Mouse (Mus musculus): ENCODE results near the gene Alkbh2. TPM values are rescaled to one million over a fixed set of nuclear protein-coding genes. Genes with fewer than 3 reads are reported as not detected.

Alkbh2 gene
- polyA plus RNA-seq (2012; fragmentation: generic; extraction: Trizol): 5.7 TPM

DNA sequence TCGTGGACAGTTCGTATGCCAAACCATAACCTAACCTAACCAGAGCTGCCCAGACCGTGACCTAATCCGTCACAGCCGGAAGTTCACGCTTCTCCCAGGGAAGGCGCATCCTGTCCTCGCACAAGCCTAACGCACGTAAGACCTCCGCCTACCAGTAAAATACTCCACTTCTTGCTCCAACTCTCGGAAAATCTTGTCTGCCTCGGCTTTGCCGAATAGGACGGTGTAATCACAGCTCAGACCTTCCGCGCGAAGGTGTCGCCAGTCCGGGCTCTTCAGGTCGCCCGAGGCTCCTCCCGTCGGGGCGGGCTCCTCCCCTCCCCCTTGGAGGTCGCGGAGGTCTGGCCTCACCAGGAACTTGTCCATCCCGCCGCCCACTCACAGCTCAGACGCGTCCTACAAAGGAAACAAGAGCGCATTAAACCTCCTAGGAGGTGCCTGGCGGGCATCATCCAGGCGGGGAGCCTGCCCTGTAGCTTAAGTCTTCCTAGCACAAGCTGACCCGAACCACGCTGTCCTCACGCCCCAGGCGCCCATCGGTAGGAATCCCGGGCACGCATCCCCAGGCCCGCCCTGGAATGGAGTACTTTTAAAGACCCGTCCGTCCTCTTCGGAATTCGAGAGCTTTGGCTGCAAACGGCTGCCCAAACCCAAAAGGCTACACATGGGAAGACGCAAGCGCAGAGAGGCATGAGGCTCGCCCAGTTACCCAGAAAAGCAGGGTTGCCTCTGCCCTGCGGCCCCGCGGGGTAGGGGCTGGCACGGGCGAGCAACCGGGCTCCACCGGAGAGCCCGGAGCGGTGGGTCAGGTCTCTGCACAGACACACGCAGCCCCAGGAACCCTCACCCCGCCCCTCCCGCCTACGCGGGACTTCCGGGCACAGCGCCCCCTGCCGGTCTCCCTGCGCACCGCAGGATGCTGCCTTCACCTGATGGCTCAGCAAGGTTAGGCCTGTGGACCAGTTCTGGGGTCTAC, at the start of gene Alkbh2:
Gene Alkbh2, minus strand, starts transcription at position 845 of the 976 bp plus-strand sequence.
- Histone ChIP-seq H3K27me3 (ENCODE audit: control insufficient read depth, insufficient read depth, insufficient read length) (no peaks in the 10 kb centered on the region), H3K79me2 (ENCODE audit: control insufficient read depth, insufficient read depth) (no peaks in the 10 kb centered on the region), H3K36me3 (ENCODE audit: control insufficient read depth, insufficient read depth) (no peaks in the 10 kb centered on the region), H3K4me2 (ENCODE audit: low read depth) (peak within 1 kb of the TSS; percentile 89), H3ac (ENCODE audit: control insufficient read depth, insufficient read length) (peak within 1 kb of the TSS; percentile 6), H3K4me3 (peak within 1 kb of the TSS; percentile 28)
- TF ChIP-seq CEBPB (IDR thresholded peaks at IDR 0.05; ENCODE audit: insufficient read depth, poor library complexity, severe bottlenecking) (no peak), REST (IDR thresholded peaks at IDR 0.05; ENCODE audit: insufficient read depth, insufficient read length) (no peak), USF1 (IDR thresholded peaks at IDR 0.05; ENCODE audit: low read depth) (no peak), POLR2AphosphoS2 (IDR thresholded peaks at IDR 0.05; ENCODE audit: insufficient read length, low read depth) (no peak), TCF12 (IDR thresholded peaks at IDR 0.05; ENCODE audit: insufficient read depth, poor library complexity, severe bottlenecking) (no peak)

DNA sequence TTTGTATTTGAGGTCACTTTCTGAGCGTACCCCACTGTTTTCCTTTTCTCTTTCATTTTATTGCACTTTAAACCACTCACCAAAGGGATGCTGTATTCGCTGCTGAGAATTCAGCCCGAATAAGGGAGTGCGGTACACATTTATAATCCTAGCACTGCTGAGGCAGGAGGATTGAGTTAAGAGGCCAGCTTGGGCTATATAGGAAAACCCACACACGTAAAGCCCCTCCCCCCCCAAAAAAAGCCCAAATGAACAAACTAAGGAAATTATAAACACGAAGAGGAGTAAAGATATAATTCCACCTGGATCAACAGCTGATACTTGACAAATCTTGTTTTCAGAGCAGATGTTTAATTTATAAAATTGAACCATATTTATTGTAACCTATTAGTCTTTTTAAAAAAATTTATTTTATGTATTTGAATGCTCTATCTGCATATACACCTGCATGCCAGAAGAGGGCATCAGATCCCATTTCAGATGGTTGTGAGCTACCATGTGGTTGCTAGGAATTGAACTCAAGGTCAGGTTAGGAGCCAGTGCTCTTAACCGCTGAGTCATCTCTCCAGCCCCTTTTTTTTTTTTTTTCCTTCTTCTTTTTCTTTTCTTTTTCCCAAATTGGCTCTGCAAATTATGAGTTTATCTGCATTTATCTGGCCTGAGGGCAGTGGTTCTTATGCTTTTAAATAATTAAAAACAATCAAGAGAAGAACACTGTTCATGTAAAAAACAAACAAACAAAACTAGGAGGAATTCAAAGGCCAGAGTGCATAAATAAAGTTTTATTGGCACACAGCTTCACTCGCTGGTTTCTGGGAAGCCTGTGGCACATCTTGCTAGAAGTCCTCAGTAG, 48.8 kb upstream of the Alkbh2 start:
- Histone ChIP-seq H3ac (ENCODE audit: control insufficient read depth, insufficient read length) (peak overlapping the region; percentile 45), H3K4me2 (ENCODE audit: low read depth) (peak overlapping the region; percentile 95), H3K36me3 (ENCODE audit: control insufficient read depth, insufficient read depth) (no peaks in the 10 kb centered on the region), H3K4me3 (peak overlapping the region; percentile 29), H3K79me2 (ENCODE audit: control insufficient read depth, insufficient read depth) (no peaks in the 10 kb centered on the region), H3K27me3 (ENCODE audit: control insufficient read depth, insufficient read depth, insufficient read length) (no peaks in the 10 kb centered on the region)
- TF ChIP-seq TCF12 (IDR thresholded peaks at IDR 0.05; ENCODE audit: insufficient read depth, poor library complexity, severe bottlenecking) (no peak), USF1 (IDR thresholded peaks at IDR 0.05; ENCODE audit: low read depth) (no peak), TCF3 (IDR thresholded peaks at IDR 0.05; ENCODE audit: insufficient read length, low read depth) (no peak), POLR2A (IDR thresholded peaks at IDR 0.05; ENCODE audit: insufficient read length, low read depth) (no peak), SRF (IDR thresholded peaks at IDR 0.05; ENCODE audit: control insufficient read depth, insufficient read length, low read depth) (no peak), REST (IDR thresholded peaks at IDR 0.05; ENCODE audit: insufficient read depth, insufficient read length) (no peak), POLR2AphosphoS2 (IDR thresholded peaks at IDR 0.05; ENCODE audit: insufficient read length, low read depth) (no peak), MYOD1 (IDR thresholded peaks at IDR 0.05; ENCODE audit: control insufficient read depth in 1 of 3, insufficient read length in 2 of 3, low read depth in 2 of 3) (no peak), CEBPB (IDR thresholded peaks at IDR 0.05; ENCODE audit: insufficient read depth, poor library complexity, severe bottlenecking) (no peak)

DNA sequence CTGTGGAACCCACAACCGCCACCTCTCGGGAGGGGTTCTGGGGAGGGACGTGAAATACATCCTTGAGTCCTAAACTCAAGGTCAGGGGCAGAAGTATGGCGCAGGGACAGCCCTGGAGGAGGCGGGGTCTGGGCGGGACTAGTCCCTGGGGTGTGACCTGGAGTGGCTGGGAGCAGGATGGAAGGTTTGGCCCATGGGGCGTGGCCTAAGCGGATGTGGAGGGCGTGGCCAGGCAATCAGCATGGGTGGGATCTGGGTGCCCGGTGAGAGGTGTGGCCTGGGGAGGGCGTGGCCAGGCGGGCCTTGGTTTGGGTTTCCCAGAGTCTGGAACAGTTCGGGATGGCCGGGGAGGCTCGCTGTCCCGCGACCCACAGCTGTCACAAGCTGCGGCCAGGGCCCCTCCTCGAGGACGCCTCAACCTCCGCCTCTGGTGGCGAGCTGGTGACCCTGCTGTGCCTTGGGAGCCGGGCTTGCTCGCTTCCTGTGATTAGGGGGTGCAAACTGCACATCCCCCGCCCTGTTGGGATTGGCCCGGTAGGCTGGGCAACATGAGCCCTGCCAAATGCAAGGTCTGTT, 47.7 kb upstream of the Alkbh2 start:
- Histone ChIP-seq H3K4me2 (ENCODE audit: low read depth) (peak overlapping the region; percentile 95), H3K27me3 (ENCODE audit: control insufficient read depth, insufficient read depth, insufficient read length) (no peaks in the 10 kb centered on the region), H3K36me3 (ENCODE audit: control insufficient read depth, insufficient read depth) (no peaks in the 10 kb centered on the region), H3K4me3 (peak overlapping the region; percentile 29), H3K79me2 (ENCODE audit: control insufficient read depth, insufficient read depth) (no peaks in the 10 kb centered on the region), H3ac (ENCODE audit: control insufficient read depth, insufficient read length) (peak overlapping the region; percentile 45)
- TF ChIP-seq REST (IDR thresholded peaks at IDR 0.05; ENCODE audit: insufficient read depth, insufficient read length) (no peak), TCF12 (IDR thresholded peaks at IDR 0.05; ENCODE audit: insufficient read depth, poor library complexity, severe bottlenecking) (no peak), POLR2AphosphoS2 (IDR thresholded peaks at IDR 0.05; ENCODE audit: insufficient read length, low read depth) (peak; percentile 46), POLR2A (IDR thresholded peaks at IDR 0.05; ENCODE audit: insufficient read length, low read depth) (peak; percentile 85), MYOD1 (IDR thresholded peaks at IDR 0.05; ENCODE audit: control insufficient read depth in 1 of 3, insufficient read length in 2 of 3, low read depth in 2 of 3) (peak in 2 of 3 experiments; percentile 54 to 78), MAX (IDR thresholded peaks at IDR 0.05; ENCODE audit: low read depth) (no peak), CEBPB (IDR thresholded peaks at IDR 0.05; ENCODE audit: insufficient read depth, poor library complexity, severe bottlenecking) (no peak), SRF (IDR thresholded peaks at IDR 0.05; ENCODE audit: control insufficient read depth, insufficient read length, low read depth) (peak; percentile 47), MYOG (IDR thresholded peaks at IDR 0.05; ENCODE audit: control insufficient read depth in 1 of 3, insufficient read depth in 1 of 3, insufficient read length in 2 of 3, low read depth in 2 of 3) (peak in 2 of 3 experiments; percentile 82)

DNA sequence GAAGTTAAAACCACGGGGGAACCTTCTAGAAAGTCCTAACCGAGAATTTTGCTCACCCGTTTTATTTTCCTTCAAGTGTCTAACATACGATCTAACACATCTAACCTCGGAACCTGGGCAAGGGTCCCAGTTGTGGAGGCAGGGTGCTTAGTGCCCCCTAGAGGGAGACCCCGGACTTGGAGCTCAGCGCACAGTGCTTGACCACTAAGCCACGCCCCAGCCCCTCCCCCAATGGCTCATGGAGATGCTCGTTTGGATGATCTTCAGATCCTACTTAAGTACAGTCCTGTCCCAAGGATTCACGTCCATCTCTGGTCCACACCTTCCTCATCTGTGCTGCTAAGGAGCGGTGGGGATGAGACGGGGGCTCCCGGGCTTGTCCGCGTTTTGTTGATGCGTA, 46.6 kb upstream of the Alkbh2 start:
- no peak overlapping the region for H3K4me3 ChIP-seq
- H3K36me3 ChIP-seq (ENCODE audit: control insufficient read depth, insufficient read depth): no peaks in the 10 kb centered on the region
- TF ChIP-seq MYOG (IDR thresholded peaks at IDR 0.05; ENCODE audit: control insufficient read depth in 1 of 3, insufficient read depth in 1 of 3, insufficient read length in 2 of 3, low read depth in 2 of 3): no peak
- no peak for TF ChIP-seq CEBPB (IDR thresholded peaks at IDR 0.05; ENCODE audit: insufficient read depth, poor library complexity, severe bottlenecking)
- TF ChIP-seq POLR2AphosphoS2 (IDR thresholded peaks at IDR 0.05; ENCODE audit: insufficient read length, low read depth): no peak
- no peak for TF ChIP-seq POLR2A (IDR thresholded peaks at IDR 0.05; ENCODE audit: insufficient read length, low read depth)
- TF ChIP-seq TCF12 (IDR thresholded peaks at IDR 0.05; ENCODE audit: insufficient read depth, poor library complexity, severe bottlenecking): no peak
- no peak overlapping the region for H3ac ChIP-seq (ENCODE audit: control insufficient read depth, insufficient read length)
- no peaks in the 10 kb centered on the region for H3K27me3 ChIP-seq (ENCODE audit: control insufficient read depth, insufficient read depth, insufficient read length)
- peak overlapping the region; percentile 9 for H3K4me2 ChIP-seq (ENCODE audit: low read depth)
- no peaks in the 10 kb centered on the region for H3K79me2 ChIP-seq (ENCODE audit: control insufficient read depth, insufficient read depth)

All from myocyte (in vitro differentiated cells).